ENCODE assay signal across 11 mouse cellular contexts in genomic region chr3:141653915-141654314, GRCm38 (mm10).
DNase-seq lines count a peak whose midpoint lies in the region.
"Had no signal": no experiment of that assay in that cellular context is flagged by ENCODE, and none has a peak within 500 bp of the region (broad histone marks: within the 10 kb centered on the region; RNA-seq: fewer than 3 reads in every experiment).

No protein-coding gene starts in this region.

- DNase-seq in cerebellum, adult 9-11 months, result peak; percentile 23
- no peak for DNase-seq in cerebellum, postnatal 36 days
- DNase-seq in layer of hippocampus, adult 9-11 months, result peak; percentile 24
- no peak for DNase-seq in layer of hippocampus, postnatal 36 days
- peak; percentile 65 for DNase-seq in Muller cell, postnatal 12 days (ENCODE audit: inconsistent ontology term)
- peak; percentile 17 for DNase-seq in fibroblast of lung, adult 2 months (ENCODE audit: low read depth)
- no peak for DNase-seq in retina, embryonic 14.5 days (ENCODE audit: low spot score)
- DNase-seq: adrenal gland, postnatal 10 days; B cell, adult 2 months; gastrocnemius, adult 2 months; gastrocnemius, postnatal 25 days had no signal

Comparison
In these comparisons a context has a peak if more than half of its experiments do, and no peak if none do; other contexts are left out.
1. DNase-seq: peak in cerebellum, adult 9-11 months (single experiment), layer of hippocampus, adult 9-11 months (single experiment), Muller cell, postnatal 12 days (single experiment) and fibroblast of lung, adult 2 months (single experiment); none in cerebellum, postnatal 36 days (0 of 2), layer of hippocampus, postnatal 36 days (0 of 2) and retina, embryonic 14.5 days (single experiment).